Mouse (Mus musculus) brain, adult 10 weeks (tissue): ENCODE measurements around the gene Kcnh8. TPM values are rescaled to one million over a fixed set of nuclear protein-coding genes. Genes with fewer than 3 reads are reported as not detected.

ENCODE experiments used
- polyA plus RNA-seq: library from polyadenylated mRNA; stranded (reverse); fragments of 350-450 nt; fragmentation: Illumina TruSeq; extraction: RNeasy Lipid Tissue Mini Kit (QIAGEN cat#74804); gene quantifications from one replicate; pipeline ENCODE4 v1.2.3, GENCODE M21; 2015; ENCODE audit warnings: low read depth, low replicate concordance

The Kcnh8 gene
- polyA plus RNA-seq = 0.49 TPM

DNA sequence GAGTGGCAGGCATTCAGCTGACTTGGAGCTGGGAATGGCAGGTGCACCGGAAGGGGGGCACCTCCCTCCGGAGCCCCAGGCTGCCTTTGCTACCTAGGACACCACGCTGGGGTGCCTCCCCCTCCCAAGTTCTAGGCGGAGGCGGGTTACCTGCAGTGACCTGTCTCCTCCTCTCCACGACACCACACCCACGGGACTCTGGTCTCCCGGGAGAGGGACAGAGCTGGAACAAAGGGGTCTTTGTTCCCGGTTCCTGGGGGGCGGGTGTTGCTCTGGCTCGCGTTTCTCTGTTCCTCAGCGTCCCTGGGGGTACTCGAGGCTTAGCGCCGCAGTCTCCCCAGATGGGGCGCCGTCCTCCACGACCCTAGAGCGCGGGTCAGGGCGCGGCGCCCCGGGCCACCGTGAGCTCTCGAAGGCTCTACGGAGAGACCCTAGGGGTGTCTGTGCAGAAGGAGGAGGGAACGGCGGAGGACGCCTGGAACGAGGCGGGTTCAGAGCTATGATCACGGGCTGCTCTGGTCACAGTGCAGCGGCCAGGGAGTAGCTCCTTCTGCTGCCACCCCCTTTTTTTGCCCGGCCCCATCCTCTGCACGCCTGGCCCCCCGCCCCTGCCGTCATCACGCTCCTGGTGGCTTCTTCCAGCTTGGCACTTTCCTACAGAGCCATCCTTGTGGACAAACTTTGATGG lies at the start of gene Kcnh8:
Kcnh8 (plus strand) TSS at position 617 of the 688 bp plus-strand sequence.

